Mouse (Mus musculus) hindbrain, postnatal 0 days (tissue): Measurements from ENCODE around the gene Tesmin. TPM values are rescaled to one million over a fixed set of nuclear protein-coding genes. Genes with fewer than 3 reads are reported as not detected.

Source experiments
- ATAC-seq: fragments of 200-750 bp; cut with Nextera tagmentation; 2 replicates; pipeline ENCODE4 v1.8.0; 2017; ENCODE audit warnings: mild to moderate bottlenecking, moderate TSS enrichment, moderate library complexity
- DNase-seq: peaks from one replicate; pipeline ENCODE4 v3.0.0-alpha.2; 2015; ENCODE audit warnings: low spot score
- H3K27ac ChIP-seq: fragments of 300-500 bp; sonication (generic); 2 replicates; pipeline ENCODE4 v1.5.1; 2014; ENCODE audit warnings: mild to moderate bottlenecking
- H3K27me3 ChIP-seq: fragments of 300-500 bp; sonication (generic); 2 replicates; pipeline ENCODE4 v1.6.1; 2014; ENCODE audit warnings: low read length, mixed read lengths; ENCODE audit not compliant: insufficient read depth
- H3K36me3 ChIP-seq: fragments of 300-500 bp; sonication (generic); 2 replicates; pipeline ENCODE4 v1.6.1; 2014; ENCODE audit warnings: low read length, mixed read lengths; ENCODE audit not compliant: insufficient read depth
- H3K4me1 ChIP-seq: fragments of 300-500 bp; sonication (generic); 2 replicates; pipeline ENCODE4 v1.6.1; 2014; ENCODE audit warnings: antibody characterized with exemption, low read length, mixed read lengths; ENCODE audit not compliant: insufficient read depth
- H3K4me2 ChIP-seq: fragments of 300-500 bp; sonication (generic); 2 replicates; pipeline ENCODE4 v1.6.1; 2014; ENCODE audit warnings: low read depth, mild to moderate bottlenecking, low read length, moderate library complexity, mixed read lengths
- H3K4me3 ChIP-seq: fragments of 300-500 bp; sonication (generic); 2 replicates; pipeline ENCODE4 v1.5.1; 2014; ENCODE audit warnings: low read length
- H3K9ac ChIP-seq: fragments of 300-500 bp; sonication (generic); replicated peaks from 2 replicates; pipeline ENCODE4 v1.6.1; 2014; ENCODE audit warnings: mild to moderate bottlenecking, low read length, moderate library complexity, mixed read lengths
- H3K9me3 ChIP-seq: fragments of 300-500 bp; sonication (generic); 2 replicates; pipeline ENCODE4 v1.6.1; 2016; ENCODE audit warnings: low read length, mixed read lengths
- CTCF ChIP-seq: IDR thresholded peaks from 2 replicates; pipeline ENCODE4 v1.5.1; 2016; ENCODE audit warnings: antibody characterized with exemption, control low read depth, low read depth
- whole genome bisulfite sequencing: fragments of 180-500 bp; shearing (Covaris S2); extraction: QIAGEN DNeasy Blood & Tissue Kit; methylation state at CpG from one replicate; pipeline ENCODE4 v1.1.7; 2014; 5-methylcytosine and 5-hydroxymethylcytosine counted together
- polyA plus RNA-seq: library from polyadenylated mRNA; unstranded; fragments of >200 nt; fragmentation: Nextera tagmentation; extraction: Ambion mirVana; gene quantifications from 2 replicates; pipeline ENCODE4 v1.2.1, GENCODE M21; 2015
- total RNA-seq: library from RNA; depleted of rRNA; stranded (reverse); fragments of >200 nt; gene quantifications from 2 replicates; pipeline ENCODE4 v1.2.3, GENCODE M21; 2014

The Tesmin gene
- total and polyA plus RNA-seq, 2 experiments from 2014 or later, result 1.1 to 1.3 TPM

DNA sequence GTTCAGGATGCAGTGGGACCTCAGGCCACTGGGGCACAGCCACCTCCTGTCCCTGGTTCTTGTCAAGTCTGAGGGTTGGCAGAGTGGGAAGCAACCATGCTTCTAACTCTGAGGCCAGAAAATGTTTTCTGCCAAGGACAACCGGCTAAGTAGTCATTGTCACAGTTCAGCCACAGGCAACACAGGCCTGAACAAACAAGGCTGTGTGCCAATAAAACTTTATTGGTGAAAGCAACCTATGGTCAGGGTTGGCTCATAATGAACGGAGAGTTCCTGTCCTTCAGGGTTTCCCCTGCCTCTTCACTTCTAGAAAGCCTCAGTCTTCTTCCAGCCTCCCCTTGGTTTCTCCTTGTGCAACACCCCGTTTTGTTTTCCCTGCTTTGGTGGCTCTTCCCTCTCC is 47.2 kb downstream of the Tesmin start:
- no peak for ATAC-seq
- no peaks in the 10 kb centered on the region for H3K4me1 ChIP-seq
- no peaks in the 10 kb centered on the region for H3K36me3 ChIP-seq
- H3K4me3 ChIP-seq, result no peak overlapping the region
- WGBS, result 77% methylated on average over 3 of the region's 3 CpGs
- no peak overlapping the region for H3K27ac ChIP-seq
- H3K27me3 ChIP-seq, result no peaks in the 10 kb centered on the region
- TF ChIP-seq CTCF, result no peak
- no peak for DNase-seq
- no peak overlapping the region for H3K4me2 ChIP-seq
- no peak overlapping the region for H3K9ac ChIP-seq
- H3K9me3 ChIP-seq, result no peaks in the 10 kb centered on the region

DNA sequence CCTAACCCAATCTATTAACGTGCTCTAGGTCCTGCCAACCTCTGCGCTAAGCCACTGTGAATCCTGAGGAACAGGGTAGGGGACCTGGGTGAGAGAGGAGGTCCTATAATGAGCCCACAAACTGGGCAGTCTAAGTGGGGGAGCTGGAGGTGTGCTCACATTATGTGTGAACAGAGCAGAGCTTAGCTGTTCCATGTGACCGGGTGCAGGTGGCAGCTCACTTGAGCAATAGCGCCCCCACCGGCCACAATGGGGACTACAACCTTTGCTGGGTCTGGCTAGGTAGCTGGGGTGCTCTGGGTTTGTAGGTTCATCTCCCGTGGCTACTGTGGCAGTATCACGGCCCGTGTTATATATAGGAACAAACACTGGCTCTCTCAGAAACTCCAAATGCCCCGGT is 48.2 kb downstream of the Tesmin start:
- peak; percentile 64 for TF ChIP-seq CTCF
- Histone ChIP-seq H3K27me3 (no peaks in the 10 kb centered on the region), H3K4me1 (no peaks in the 10 kb centered on the region), H3K9me3 (no peaks in the 10 kb centered on the region), H3K4me3 (no peak overlapping the region), H3K4me2 (no peak overlapping the region), H3K27ac (no peak overlapping the region), H3K36me3 (no peaks in the 10 kb centered on the region), H3K9ac (no peak overlapping the region)
- 57% methylated on average over 9 of the region's 9 CpGs for WGBS
- DNase-seq, result no peak
- ATAC-seq, result no peak

DNA sequence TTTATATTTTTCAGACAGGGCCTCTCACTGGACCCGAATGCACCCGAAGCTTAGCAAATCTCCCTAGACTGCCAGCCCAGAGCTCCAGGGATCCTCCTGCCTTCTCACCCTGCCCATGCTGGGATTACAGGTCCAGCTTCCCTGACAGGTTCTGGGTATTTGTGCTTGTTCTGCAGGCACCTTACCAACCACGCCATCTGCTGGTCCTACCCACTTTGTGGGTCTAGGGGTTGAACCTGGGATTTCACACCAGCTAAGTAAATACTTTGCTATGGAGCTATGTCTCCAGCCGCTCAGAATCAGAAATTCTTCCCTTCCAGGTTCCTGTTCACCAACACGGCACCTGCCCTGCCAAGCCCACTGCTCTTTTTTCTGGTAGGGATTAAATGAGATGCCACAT is 49.3 kb downstream of the Tesmin start:
- H3K9ac ChIP-seq, result no peak overlapping the region
- no peaks in the 10 kb centered on the region for H3K9me3 ChIP-seq
- DNase-seq (no peak), ATAC-seq (no peak)
- no peaks in the 10 kb centered on the region for H3K4me1 ChIP-seq
- peak; percentile 35; the same call in 1 of the 2 replicates for TF ChIP-seq CTCF
- 76% methylated on average over 5 of the region's 5 CpGs for WGBS
- H3K27me3 ChIP-seq, result no peaks in the 10 kb centered on the region
- no peaks in the 10 kb centered on the region for H3K36me3 ChIP-seq
- H3K27ac ChIP-seq, result no peak overlapping the region
- no peak overlapping the region for H3K4me2 ChIP-seq
- H3K4me3 ChIP-seq, result no peak overlapping the region

DNA sequence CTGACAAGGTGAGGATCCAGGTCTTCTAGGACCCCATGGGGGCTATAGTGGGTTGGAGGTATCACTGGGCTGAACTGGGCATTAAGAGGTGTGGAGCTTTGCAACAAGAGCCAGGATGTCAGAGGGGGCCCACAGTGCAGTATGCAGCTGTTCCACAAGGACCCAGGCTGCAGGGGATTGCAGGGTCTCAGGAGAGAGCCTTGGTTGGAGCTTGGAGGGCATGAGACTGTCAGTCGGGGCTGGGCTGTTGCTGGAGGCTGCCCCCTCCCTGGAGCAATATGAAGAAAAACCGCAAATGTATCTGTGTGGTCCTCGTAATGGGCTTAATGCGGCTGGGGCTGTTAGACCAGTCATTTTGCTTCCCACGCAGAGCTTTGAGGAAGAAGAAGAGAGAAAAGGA is 52.0 kb downstream of the Tesmin start:
- Histone ChIP-seq H3K9me3 (no peaks in the 10 kb centered on the region), H3K27ac (no peak overlapping the region), H3K4me1 (no peaks in the 10 kb centered on the region), H3K4me2 (no peak overlapping the region), H3K9ac (no peak overlapping the region), H3K4me3 (no peak overlapping the region), H3K36me3 (no peaks in the 10 kb centered on the region), H3K27me3 (no peaks in the 10 kb centered on the region)
- TF ChIP-seq CTCF, result no peak
- WGBS, result 54% methylated on average over 5 of the region's 5 CpGs
- ATAC-seq (no peak), DNase-seq (no peak)

GRCm38 (mm10) chr19:3441092-3441491 is 52.4 kb downstream of the Tesmin start:
- H3K4me2 ChIP-seq, result no peak overlapping the region; the same call in 1 of the 2 replicates
- ATAC-seq (no peak), DNase-seq (peak; percentile 44)
- no peaks in the 10 kb centered on the region for H3K9me3 ChIP-seq
- 30% methylated on average over 10 of the region's 10 CpGs for WGBS
- no peak for TF ChIP-seq CTCF
- no peaks in the 10 kb centered on the region for H3K27me3 ChIP-seq
- H3K4me3 ChIP-seq, result no peak overlapping the region
- no peak overlapping the region for H3K9ac ChIP-seq
- no peak overlapping the region for H3K27ac ChIP-seq
- no peaks in the 10 kb centered on the region for H3K36me3 ChIP-seq
- H3K4me1 ChIP-seq, result no peaks in the 10 kb centered on the region

DNA sequence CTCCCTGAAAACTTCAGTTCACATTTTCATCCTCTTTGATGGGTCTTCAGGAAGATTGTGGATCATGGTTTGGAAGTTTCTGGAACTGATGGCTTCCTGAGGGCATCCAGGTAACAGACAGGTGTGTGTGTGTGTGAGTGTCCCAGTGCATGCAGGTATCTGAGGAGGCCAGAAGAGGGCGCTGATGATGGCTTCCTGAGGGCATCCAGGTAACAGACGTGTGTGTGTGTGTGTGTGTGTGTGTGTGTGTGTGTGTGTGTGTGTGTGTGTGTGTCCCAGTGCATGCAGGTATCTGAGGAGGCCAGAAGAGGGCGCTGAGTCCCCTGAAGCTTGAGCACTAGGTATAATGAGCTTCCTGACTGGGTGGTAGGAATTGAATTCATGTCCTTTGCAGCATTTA is 58.7 kb downstream of the Tesmin start:
- no peaks in the 10 kb centered on the region for H3K9me3 ChIP-seq
- WGBS, result 85% methylated on average over 3 of the region's 3 CpGs
- H3K27ac ChIP-seq, result no peak overlapping the region
- no peak overlapping the region for H3K9ac ChIP-seq
- peak; percentile 36 for TF ChIP-seq CTCF
- ATAC-seq, result no peak
- H3K4me3 ChIP-seq, result no peak overlapping the region
- no peaks in the 10 kb centered on the region for H3K36me3 ChIP-seq
- DNase-seq, result no peak
- H3K4me1 ChIP-seq, result no peaks in the 10 kb centered on the region
- H3K27me3 ChIP-seq, result no peaks in the 10 kb centered on the region
- no peak overlapping the region for H3K4me2 ChIP-seq

GRCm38 (mm10) chr19:3449248-3449647 is 60.6 kb downstream of the Tesmin start:
- DNase-seq (no peak), ATAC-seq (no peak)
- H3K4me3 ChIP-seq, result no peak overlapping the region
- WGBS, result 80% methylated on average over 3 of the region's 3 CpGs
- no peaks in the 10 kb centered on the region for H3K27me3 ChIP-seq
- H3K9ac ChIP-seq, result no peak overlapping the region
- H3K4me2 ChIP-seq, result no peak overlapping the region
- H3K36me3 ChIP-seq, result peaks cover 6% of the 10 kb centered on the region; the same call in 1 of the 2 replicates
- no peaks in the 10 kb centered on the region for H3K9me3 ChIP-seq
- no peaks in the 10 kb centered on the region for H3K4me1 ChIP-seq
- TF ChIP-seq CTCF, result no peak
- no peak overlapping the region for H3K27ac ChIP-seq
